Mouse (Mus musculus) mesoderm, embryonic 11.5 days (tissue): ENCODE data around the gene Slc50a1.

Source experiments
- DNase-seq: peaks from one replicate; pipeline ENCODE4 v3.0.0-alpha.2; 2012; ENCODE audit warnings: low read depth, low spot score

The Slc50a1 gene

GRCm38 (mm10) chr3:89270051-89270755 lies at the start of gene Slc50a1:
Gene Slc50a1 (minus strand): TSS chr3:89270570.
- DNase-seq = no peak

- DNase-seq = no peak
Observed at GRCm38 (mm10) chr3:89319591-89320350, 49.4 kb upstream of the Slc50a1 start.

GRCm38 (mm10) chr3:89318971-89319590 lies 48.7 kb upstream of the Slc50a1 start:
- no peak for DNase-seq

DNA sequence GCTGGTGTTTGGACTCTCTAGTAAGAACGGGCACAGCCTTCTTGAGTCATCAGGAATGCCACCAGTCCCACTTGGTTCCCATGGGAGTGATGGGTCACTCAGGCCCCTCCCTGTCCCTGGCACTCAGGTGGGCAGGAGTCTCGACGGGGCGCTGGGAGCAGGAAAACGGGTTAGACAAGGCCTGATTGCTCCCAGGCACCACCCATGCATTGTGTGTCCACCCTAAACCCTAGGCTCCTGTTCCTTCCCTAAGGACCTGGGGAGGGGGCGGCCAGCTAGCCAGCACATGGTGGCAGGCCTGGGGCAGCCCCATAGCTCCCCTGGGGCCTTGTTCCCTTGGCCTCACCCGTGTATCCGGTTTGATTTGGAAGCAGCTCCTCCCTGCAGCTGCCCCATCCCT lies 47.9 kb upstream of the Slc50a1 start:
- no peak for DNase-seq

GRCm38 (mm10) chr3:89317246-89317645 lies 46.9 kb upstream of the Slc50a1 start:
- no peak for DNase-seq

- DNase-seq = peak; percentile 94
Observed at GRCm38 (mm10) chr3:89316833-89317232, 46.5 kb upstream of the Slc50a1 start.

DNA sequence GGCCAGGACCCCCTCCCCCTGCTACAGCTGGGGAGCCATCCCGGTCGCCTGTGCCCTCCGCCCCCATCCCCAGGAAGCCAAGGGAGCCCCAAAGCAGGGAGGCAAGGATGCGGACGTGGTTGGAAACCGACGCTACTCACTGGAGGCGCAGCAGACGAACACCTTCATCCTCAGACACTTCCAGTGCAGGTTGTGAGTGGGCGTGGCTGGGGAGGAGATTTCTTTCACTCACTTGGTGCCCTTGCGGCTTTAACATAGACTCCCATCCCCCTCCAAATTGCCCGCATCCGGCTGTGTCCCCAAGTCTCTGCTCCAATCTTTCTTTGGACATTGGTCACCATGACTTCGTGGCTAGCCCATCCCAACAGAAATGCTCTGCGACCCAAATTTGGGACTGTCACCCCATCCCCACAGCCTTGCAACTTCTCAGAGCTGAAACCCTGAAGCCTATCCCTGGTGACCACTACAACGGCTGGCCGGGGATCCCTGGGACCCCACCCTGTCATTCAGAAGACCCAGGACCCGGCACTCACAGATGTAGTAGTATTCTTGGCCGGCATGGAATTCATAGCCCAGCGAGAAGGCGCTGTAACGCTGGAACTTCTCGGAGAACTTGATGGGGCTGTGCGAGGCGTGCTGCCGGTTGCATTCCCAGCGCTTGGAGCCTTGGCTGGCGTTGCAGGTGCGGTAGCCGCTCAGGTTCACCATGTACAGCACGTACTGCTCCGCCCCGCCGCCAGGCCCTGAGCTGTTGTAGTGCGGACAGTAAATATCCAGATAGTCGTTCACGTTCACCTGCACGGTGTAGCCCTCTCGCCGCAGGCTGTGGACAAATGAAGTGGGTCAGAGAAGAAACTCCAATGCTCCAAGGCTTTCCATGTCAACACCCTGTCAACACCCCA lies 45.8 kb upstream of the Slc50a1 start:
- DNase-seq = no peak

DNA sequence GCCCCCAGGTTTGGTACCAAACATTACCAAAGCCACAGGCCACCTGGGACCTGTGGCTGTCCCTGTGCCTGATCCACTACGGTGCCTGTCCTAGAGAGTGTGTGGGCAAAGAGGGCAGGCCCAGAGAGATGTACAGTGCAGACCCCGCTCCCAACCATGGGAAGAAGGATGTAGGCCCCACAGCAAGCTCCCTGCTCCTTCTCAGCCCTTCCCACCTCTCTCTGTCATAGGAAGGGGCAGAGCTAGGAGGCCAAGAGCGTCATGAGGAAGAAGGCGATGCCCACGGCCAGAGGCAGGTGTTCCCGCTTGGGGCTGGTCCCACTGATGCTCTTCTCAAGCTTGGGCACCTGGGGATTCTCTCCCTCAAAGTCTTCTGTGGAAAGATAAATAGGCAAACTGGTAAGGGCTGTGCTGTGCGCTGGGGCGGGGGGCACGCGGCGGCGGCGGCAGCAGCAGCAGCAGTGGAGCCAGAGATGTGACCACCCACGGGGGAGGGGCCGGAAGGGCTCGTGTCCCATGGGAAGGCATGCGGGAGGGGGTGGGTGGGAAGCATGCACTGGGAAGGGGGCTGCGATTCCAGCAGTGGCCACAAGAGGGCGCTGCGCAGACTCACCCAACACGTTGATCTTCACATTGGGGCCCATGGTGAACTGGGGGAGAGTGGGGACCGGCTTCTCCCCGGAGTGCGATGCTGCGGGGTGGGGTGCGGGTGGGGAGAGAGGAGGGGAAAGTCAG lies 45.0 kb upstream of the Slc50a1 start:
- peak; percentile 90 for DNase-seq

DNA sequence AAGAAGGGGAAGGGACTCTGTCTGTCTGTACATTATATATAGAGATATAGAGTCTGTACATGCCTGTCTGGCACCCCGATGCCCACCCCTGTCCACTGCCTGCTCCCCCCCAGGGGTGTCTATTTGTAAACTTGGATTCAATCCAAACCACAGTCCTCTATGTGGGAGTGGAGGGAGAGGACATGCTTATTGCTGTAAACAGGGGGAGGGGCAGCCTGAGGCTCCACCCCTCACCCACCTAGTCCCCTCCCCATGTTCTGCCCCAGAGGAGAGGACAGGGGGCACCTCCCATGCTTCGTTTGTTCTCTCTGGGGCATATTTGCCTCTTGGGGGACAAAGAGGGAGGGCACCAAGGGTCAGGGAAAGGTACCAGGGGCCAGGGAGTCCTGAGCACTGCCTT lies 44.4 kb upstream of the Slc50a1 start:
- DNase-seq = no peak

GRCm38 (mm10) chr3:89314340-89314739 lies 44.0 kb upstream of the Slc50a1 start:
- DNase-seq = no peak

DNA sequence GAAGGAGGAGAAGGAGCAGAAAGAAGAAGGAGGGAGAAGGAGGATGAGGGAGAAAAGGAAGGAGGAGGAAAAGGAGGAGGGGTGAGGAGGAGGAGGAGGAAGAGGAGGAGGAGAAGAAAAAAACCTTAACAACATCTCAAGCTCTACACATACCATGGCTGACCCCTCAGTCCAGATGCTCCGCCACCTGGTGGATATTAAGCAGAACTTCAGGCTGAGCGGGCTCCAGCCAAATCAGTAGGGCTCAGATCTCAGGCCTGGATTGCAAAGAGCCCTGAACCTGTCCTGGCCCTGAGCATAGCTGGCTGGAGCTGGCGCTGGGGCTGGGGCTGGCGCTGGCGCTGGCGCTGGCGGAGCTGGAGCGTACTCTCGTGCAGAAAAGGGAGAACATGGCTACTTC lies 37.7 kb upstream of the Slc50a1 start:
- peak; percentile 78 for DNase-seq

- no peak for DNase-seq
Observed at GRCm38 (mm10) chr3:89305551-89306325, 35.4 kb upstream of the Slc50a1 start.

DNA sequence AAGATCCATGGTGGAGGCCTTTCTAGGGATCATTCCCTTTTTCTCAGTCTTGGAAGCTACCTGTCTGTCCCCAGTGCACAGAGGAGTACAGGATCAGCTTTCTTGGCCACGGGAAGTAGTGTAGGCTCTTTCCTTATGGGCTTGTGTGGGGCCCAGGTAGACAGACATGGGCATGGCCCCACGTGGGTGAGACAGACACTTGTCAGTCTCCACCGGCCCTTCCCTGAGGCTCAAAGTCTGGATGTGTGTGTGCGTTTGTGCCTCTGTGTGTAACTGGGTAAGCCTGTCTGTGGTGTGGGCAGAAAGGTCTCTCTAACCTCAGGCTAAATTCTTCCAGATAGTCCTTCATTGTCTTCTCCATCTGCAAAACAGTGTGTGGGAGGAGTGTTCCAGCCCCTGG lies 34.7 kb upstream of the Slc50a1 start:
- no peak for DNase-seq

DNA sequence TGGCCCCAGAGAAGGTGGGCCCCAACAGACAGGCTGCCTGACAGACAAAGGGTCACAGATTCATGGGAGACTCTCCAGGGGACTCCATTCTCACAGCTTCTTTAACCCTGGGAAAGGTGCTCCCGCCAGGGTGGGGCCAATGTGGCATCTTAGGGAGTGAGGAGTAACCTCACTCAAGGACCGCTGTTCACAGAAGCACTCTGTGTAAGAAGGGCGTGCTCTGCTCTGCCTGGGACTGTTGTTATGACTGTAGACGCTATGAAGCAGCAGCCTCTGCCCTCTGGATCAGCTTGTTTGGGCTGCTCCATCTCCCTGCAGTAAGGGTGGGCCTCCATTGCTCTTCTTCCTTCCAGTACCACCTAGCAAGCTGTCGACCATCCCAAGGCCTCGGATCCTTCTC lies 34.1 kb upstream of the Slc50a1 start:
- no peak for DNase-seq

DNA sequence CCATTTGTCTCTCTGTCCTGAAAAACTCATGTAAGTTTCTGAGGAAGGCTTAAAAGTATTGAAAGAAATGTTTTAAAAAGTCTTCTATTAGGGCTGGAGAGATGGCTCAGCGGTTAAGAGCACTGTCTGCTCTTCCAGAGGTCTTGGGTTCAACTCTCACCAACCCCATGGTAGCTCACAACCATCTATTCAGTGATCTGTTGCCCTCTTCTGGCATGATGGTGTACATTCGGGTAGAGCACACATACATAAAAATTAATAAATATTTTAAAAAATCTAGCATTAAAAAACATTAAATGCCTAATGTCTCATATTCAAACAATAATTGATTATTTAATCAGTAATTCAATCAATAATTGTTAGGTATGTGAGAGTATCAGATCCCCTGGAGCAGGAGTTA lies 30.1 kb upstream of the Slc50a1 start:
- no peak for DNase-seq

- DNase-seq = no peak
Observed at GRCm38 (mm10) chr3:89300071-89300470, 29.7 kb upstream of the Slc50a1 start.

DNA sequence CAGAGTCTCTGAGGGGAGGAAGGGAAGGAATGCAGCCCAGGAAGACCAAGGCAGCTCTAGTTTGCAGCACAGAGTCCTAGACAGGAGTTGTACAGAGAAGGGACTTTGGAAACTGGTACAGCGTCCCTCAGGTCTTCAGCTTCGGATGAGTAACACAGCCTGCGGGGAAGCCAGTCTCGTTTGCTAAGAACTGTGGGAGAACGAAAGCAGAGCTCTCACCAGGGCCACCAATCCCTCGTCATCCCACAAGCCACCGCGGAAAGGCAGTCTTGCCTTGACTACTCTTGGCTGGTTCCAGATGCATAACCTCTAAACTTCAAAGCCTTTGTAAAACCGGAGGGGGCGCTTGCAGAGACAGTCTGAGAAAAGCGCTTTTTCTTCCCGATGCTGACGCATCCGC lies 29.1 kb upstream of the Slc50a1 start:
- DNase-seq = no peak

GRCm38 (mm10) chr3:89298908-89299307 lies 28.5 kb upstream of the Slc50a1 start:
- no peak for DNase-seq

DNA sequence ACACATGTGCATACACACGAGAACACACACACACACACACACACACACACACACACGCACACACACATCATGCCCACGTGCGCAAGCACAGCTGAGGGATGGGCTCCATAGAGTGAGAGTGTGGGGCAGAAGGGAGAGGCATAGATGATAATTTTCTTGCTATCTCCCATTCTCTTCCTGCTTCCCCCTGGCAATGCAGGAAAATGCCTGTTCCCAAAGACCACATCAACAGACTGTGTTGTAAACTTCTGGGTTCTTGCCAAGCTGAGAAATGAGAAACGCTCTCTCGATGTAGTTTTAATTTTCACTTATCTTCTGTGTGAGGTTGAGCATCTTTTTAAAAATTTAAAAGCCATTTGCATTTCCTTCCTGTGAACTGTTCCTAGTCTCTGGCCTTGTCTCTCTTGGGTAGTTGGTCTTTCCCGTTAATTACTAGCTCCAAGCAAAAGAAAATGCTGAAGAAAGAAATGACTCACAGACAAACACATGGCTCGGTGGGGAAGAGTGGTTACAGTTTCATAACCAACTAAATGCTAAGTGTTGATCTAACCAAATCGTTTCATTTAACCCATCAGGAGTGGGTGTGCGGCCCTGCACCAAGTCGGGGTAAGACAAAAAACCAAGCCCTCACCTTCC lies 26.5 kb upstream of the Slc50a1 start:
- DNase-seq = no peak
